Mouse (Mus musculus): ENCODE results near the gene Gdf9. TPM values are rescaled to one million over a fixed set of nuclear protein-coding genes. Genes with fewer than 3 reads are reported as not detected.

Gene Gdf9
- polyA plus RNA-seq, 1 experiment from 2014 or later: 1.2 TPM

DNA sequence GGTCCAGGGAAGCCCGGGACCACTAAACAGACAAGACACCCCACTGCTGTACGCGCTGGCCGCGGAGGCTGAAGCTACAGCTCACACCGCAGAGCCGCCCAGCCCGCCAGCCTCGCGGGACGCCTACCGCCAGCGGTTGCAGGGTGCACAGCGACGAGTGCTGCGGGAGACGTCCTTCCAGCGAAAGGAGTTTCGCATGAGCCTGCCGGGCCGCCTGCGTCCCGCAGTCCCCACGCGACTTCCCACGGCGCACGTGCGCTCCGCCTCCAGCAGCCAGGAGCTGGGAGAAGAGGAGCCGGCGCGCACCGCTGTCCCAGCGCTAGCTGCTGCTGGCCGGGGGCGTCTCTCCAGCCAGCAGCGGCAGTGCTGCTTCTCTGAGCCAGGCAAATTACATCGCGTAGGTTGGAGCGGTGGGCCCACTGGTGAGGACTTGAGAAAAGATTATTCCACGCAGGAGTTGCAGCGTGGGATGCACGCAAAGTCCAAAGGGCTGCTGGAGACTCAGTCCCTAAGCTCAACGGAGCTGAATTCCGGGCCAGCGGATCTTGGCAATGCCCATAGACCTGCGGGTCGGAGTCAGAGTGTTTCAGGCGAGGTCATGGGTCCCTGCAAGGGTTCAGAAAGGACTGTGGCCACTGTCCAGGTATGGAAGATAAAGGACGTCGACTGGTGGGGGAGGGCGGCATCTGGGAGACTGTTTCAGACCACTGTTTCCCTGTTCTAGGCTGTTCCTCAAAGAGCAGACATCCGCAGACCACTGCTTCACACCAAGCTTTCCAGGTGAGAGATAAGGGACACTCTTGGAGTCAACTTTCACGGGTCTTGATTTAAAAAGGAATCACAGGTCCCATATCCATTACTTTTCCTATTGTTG lies 33.0 kb downstream of the Gdf9 start:
- H3K36me3 ChIP-seq (ENCODE audit: control insufficient read depth, insufficient read depth): no peaks in the 10 kb centered on the region
- peak overlapping the region; percentile 90 for H3K4me2 ChIP-seq (ENCODE audit: low read depth, low read length)
- H3K9me3 ChIP-seq (replicated peaks; ENCODE audit: control insufficient read depth, low read length): peaks cover 3% of the 10 kb centered on the region; the same call in 1 of the 2 replicates
- peak; percentile 28; the same call in 1 of the 2 replicates for ATAC-seq (replicated peaks; ENCODE audit: extremely low read depth, insufficient read depth, low FRiP score)
- WGBS: 6% methylated on average over 55 of the region's 55 CpGs
- H3K4me3 ChIP-seq (ENCODE audit: low read length): peak overlapping the region; percentile 59
- H3K27me3 ChIP-seq (ENCODE audit: control insufficient read depth, insufficient read depth, low read length): peaks cover 49% of the 10 kb centered on the region
- peaks cover 12% of the 10 kb centered on the region for H3K4me1 ChIP-seq (ENCODE audit: control insufficient read depth, insufficient read depth, low read length)
- peak overlapping the region; percentile 66 for H3K9ac ChIP-seq (ENCODE audit: low read length)
- H3K27ac ChIP-seq (ENCODE audit: low read length): no peak overlapping the region

DNA sequence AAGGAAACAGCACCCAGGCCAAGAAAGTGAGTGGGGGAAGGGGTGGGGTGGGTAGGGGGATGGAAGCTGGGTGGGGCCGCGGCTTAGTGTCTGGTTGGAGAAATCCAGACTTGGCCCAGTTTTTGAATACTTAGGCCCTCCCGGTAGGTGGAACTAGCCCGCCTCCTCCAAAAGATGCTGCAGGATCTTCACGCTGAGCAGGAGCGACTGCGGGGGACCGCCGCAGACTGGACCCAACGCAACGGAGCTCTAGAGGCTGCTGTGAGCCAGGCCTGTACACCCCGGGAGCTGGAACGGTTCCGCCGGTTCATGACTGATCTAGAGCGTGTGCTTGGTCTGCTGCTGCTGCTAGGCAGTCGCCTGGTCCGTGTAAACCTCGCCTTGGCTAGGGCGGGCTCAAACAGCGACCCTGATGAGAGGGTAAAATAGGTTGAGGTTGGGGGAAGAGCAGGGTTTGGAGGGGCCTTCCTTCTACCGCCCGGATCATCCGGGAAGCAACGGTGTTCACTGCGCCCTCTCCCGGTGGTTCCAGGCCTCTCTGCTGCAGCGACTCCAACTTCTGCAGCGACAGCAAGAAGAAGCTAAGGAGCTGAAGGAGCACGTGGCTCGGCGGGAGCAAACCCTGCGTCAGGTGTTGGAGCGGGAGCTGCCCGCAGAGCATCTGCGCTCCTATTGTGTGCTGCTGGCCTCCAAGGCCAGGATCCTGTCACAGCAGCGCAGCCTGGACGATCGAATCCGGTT lies 35.6 kb downstream of the Gdf9 start:
- Histone ChIP-seq H3K4me2 (ENCODE audit: low read depth, low read length) (peak overlapping the region; percentile 74), H3K9ac (ENCODE audit: low read length) (peak overlapping the region; percentile 73), H3K36me3 (ENCODE audit: control insufficient read depth, insufficient read depth) (no peaks in the 10 kb centered on the region), H3K27ac (ENCODE audit: low read length) (no peak overlapping the region), H3K4me1 (ENCODE audit: control insufficient read depth, insufficient read depth, low read length) (peaks cover 23% of the 10 kb centered on the region), H3K9me3 (replicated peaks; ENCODE audit: control insufficient read depth, low read length) (peaks cover 3% of the 10 kb centered on the region; the same call in 1 of the 2 replicates), H3K4me3 (ENCODE audit: low read length) (peak overlapping the region; percentile 47), H3K27me3 (ENCODE audit: control insufficient read depth, insufficient read depth, low read length) (peaks cover 69% of the 10 kb centered on the region)
- 9% methylated on average over 40 of the region's 40 CpGs for WGBS
- ATAC-seq (replicated peaks; ENCODE audit: extremely low read depth, insufficient read depth, low FRiP score): no peak

GRCm38 (mm10) chr11:53469294-53469967 lies 38.6 kb downstream of the Gdf9 start:
- 35% methylated on average over 16 of the region's 16 CpGs for WGBS
- H3K4me3 ChIP-seq (ENCODE audit: low read length): 0 out of 2 replicates have a peak overlapping the region, but pooled peaks have one; percentile 13
- ATAC-seq (replicated peaks; ENCODE audit: extremely low read depth, insufficient read depth, low FRiP score): 0 out of 2 replicates have a peak, but pooled peaks have one; percentile 6
- no peak overlapping the region for H3K27ac ChIP-seq (ENCODE audit: low read length)
- H3K4me2 ChIP-seq (ENCODE audit: low read depth, low read length): peak overlapping the region; percentile 51
- H3K9ac ChIP-seq (ENCODE audit: low read length): no peak overlapping the region
- H3K27me3 ChIP-seq (ENCODE audit: control insufficient read depth, insufficient read depth, low read length): peaks cover 50% of the 10 kb centered on the region
- H3K4me1 ChIP-seq (ENCODE audit: control insufficient read depth, insufficient read depth, low read length): peaks cover 15% of the 10 kb centered on the region; the same call in 1 of the 2 replicates
- H3K36me3 ChIP-seq (ENCODE audit: control insufficient read depth, insufficient read depth): no peaks in the 10 kb centered on the region
- peaks cover 2% of the 10 kb centered on the region; the same call in 1 of the 2 replicates for H3K9me3 ChIP-seq (replicated peaks; ENCODE audit: control insufficient read depth, low read length)

- no peaks in the 10 kb centered on the region for H3K36me3 ChIP-seq (ENCODE audit: control insufficient read depth, insufficient read depth)
- H3K27ac ChIP-seq (ENCODE audit: low read length): no peak within 1 kb of the TSS
- no peaks in the 10 kb centered on the region for H3K9me3 ChIP-seq (replicated peaks; ENCODE audit: control insufficient read depth, low read length)
- ATAC-seq (replicated peaks; ENCODE audit: extremely low read depth, insufficient read depth, low FRiP score): peak; percentile 67
- 4% methylated on average over 29 of the region's 29 CpGs for whole genome bisulfite sequencing
- peaks cover 48% of the 10 kb centered on the region for H3K27me3 ChIP-seq (ENCODE audit: control insufficient read depth, insufficient read depth, low read length)
- H3K4me2 ChIP-seq (ENCODE audit: low read depth, low read length): peak within 1 kb of the TSS; percentile 51
- 0 out of 2 replicates have a peak within 1 kb of the TSS, but pooled peaks have one; percentile 9 for H3K9ac ChIP-seq (ENCODE audit: low read length)
- peak within 1 kb of the TSS; percentile 20 for H3K4me3 ChIP-seq (ENCODE audit: low read length)
- peaks cover 15% of the 10 kb centered on the region; the same call in 1 of the 2 replicates for H3K4me1 ChIP-seq (ENCODE audit: control insufficient read depth, insufficient read depth, low read length)
Measured at GRCm38 (mm10) chr11:53469968-53470695, 39.3 kb downstream of the Gdf9 start, which contains the start of gene Gm9837. TSS of gene Gm9837 (minus strand) at chr11:53470479.

GRCm38 (mm10) chr11:53472709-53473108 lies 41.9 kb downstream of the Gdf9 start:
- H3K4me1 ChIP-seq (ENCODE audit: control insufficient read depth, insufficient read depth, low read length): peaks cover 12% of the 10 kb centered on the region; the same call in 1 of the 2 replicates
- 77% methylated on average over 3 of the region's 3 CpGs for WGBS
- no peaks in the 10 kb centered on the region for H3K36me3 ChIP-seq (ENCODE audit: control insufficient read depth, insufficient read depth)
- ATAC-seq (replicated peaks; ENCODE audit: extremely low read depth, insufficient read depth, low FRiP score): no peak
- H3K4me2 ChIP-seq (ENCODE audit: low read depth, low read length): no peak overlapping the region
- no peak overlapping the region for H3K27ac ChIP-seq (ENCODE audit: low read length)
- H3K27me3 ChIP-seq (ENCODE audit: control insufficient read depth, insufficient read depth, low read length): peaks cover 53% of the 10 kb centered on the region
- H3K9ac ChIP-seq (ENCODE audit: low read length): no peak overlapping the region
- H3K4me3 ChIP-seq (ENCODE audit: low read length): no peak overlapping the region
- H3K9me3 ChIP-seq (replicated peaks; ENCODE audit: control insufficient read depth, low read length): no peaks in the 10 kb centered on the region

- no peak overlapping the region for H3K9ac ChIP-seq (ENCODE audit: low read length)
- 30% methylated on average over 8 of the region's 8 CpGs for WGBS
- 0 out of 2 replicates have a peak, but pooled peaks cover 2% of the 10 kb centered on the region for H3K4me1 ChIP-seq (ENCODE audit: control insufficient read depth, insufficient read depth, low read length)
- no peak for ATAC-seq (replicated peaks; ENCODE audit: extremely low read depth, insufficient read depth, low FRiP score)
- peaks cover 68% of the 10 kb centered on the region for H3K27me3 ChIP-seq (ENCODE audit: control insufficient read depth, insufficient read depth, low read length)
- no peak overlapping the region for H3K27ac ChIP-seq (ENCODE audit: low read length)
- H3K4me3 ChIP-seq (ENCODE audit: low read length): no peak overlapping the region
- peaks cover 3% of the 10 kb centered on the region; the same call in 1 of the 2 replicates for H3K9me3 ChIP-seq (replicated peaks; ENCODE audit: control insufficient read depth, low read length)
- H3K36me3 ChIP-seq (ENCODE audit: control insufficient read depth, insufficient read depth): no peaks in the 10 kb centered on the region
- no peak overlapping the region for H3K4me2 ChIP-seq (ENCODE audit: low read depth, low read length)
Measured at GRCm38 (mm10) chr11:53475620-53476019, 44.8 kb downstream of the Gdf9 start.

DNA sequence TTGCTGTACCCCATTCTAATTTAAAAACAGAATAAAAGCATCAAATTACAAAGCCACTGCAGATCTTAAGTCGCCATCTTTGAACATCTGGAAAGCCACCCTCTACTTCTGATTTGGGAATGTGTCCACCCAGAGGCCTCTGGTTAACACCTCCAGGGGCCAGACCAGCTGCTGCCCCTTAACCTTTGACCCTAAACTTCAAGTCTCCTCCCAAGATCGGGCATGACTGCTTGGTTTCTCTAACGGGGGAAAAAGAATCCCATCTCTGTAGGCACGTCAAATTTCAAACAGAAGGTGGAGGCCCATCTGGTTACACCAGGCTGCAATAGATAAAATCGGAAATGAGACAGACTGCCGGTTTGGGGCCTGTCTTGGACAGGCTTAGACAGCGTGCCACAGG lies 47.0 kb downstream of the Gdf9 start:
- Histone ChIP-seq H3K27me3 (ENCODE audit: control insufficient read depth, insufficient read depth, low read length) (peaks cover 57% of the 10 kb centered on the region), H3K4me2 (ENCODE audit: low read depth, low read length) (no peak overlapping the region)
- 72% methylated on average over 7 of the region's 7 CpGs for WGBS

More for the DNA sequence above, 47.0 kb downstream of the Gdf9 start:
- H3K27ac ChIP-seq (ENCODE audit: low read length): no peak overlapping the region
- no peak overlapping the region for H3K4me3 ChIP-seq (ENCODE audit: low read length)
- H3K4me1 ChIP-seq (ENCODE audit: control insufficient read depth, insufficient read depth, low read length): no peaks in the 10 kb centered on the region
- no peak overlapping the region for H3K9ac ChIP-seq (ENCODE audit: low read length)
- no peak for ATAC-seq (replicated peaks; ENCODE audit: extremely low read depth, insufficient read depth, low FRiP score)
- peaks cover 3% of the 10 kb centered on the region; the same call in 1 of the 2 replicates for H3K9me3 ChIP-seq (replicated peaks; ENCODE audit: control insufficient read depth, low read length)
- no peaks in the 10 kb centered on the region for H3K36me3 ChIP-seq (ENCODE audit: control insufficient read depth, insufficient read depth)
